Mouse (Mus musculus) ovary, postnatal 36 days (tissue): Measurements from ENCODE around the gene Polr3h.
A peak's percentile ranks its signal among the peaks of the same experiment; 100 is the strongest.

Source experiments
- DNase-seq: peaks from one replicate; pipeline ENCODE4 v3.0.0; 2022; ENCODE audit warnings: low spot score, mixed read lengths

Polr3h gene

GRCm38 (mm10) chr15:81872262-81873136 lies 53.5 kb downstream of the Polr3h start, which contains the start of gene Aco2:
Gene Aco2, plus strand, starts transcription at chr15:81872309.
- DNase-seq, result peak; percentile 97

DNA sequence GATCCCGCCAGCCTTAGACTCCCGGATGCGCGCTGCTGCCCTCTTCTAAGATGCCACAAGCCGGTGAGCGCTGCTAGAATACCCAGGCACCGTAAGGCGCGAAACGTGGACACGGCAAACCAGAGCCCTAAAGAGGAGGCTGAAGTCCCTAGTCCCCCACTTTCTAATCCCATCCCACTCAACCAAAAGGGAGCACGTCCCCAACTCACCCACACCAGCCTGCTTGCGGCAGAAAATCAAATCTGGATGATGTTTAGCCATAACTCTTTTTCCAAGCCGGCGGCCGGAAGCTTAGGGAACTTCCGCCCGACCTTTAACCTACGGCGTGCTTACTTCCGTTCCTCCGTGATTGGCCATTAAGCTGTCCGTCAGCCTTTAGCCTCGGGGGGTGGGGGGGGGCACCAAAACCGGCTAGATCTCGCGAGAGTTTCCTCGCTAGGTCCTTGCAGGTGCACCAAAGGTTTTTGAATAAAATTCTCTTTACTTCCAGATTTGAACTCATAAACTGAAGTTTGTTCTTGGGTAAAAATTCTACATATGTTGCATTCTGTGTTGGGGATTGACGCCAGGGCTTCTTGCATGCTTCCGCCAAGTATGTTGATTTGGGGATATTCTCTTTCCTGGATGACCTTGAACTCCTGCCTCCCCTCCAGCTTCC lies 54.3 kb downstream of the Polr3h start, which contains the start of gene Phf5a:
TSS of gene Phf5a (minus strand) at position 308 of the 658 bp plus-strand sequence.
- DNase-seq, result peak; percentile 76

DNA sequence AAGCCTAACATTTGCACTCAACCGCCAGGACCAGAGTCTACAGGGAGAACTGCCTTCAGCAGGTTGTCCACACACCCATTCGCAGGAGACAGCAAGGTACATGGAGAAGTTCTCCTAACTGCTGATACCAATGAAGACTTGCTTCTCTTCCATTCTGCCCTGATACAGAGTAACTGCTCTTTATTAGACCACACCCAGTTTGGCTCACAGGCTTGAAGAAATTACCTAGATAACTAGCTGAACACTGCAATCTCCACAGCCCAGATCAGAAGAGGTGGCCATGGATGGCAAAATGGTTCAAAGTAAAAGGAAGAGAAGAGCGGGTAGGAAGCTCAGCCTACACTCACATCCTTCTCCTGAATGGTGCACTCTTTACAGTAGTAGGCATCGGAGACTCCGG lies 56.1 kb downstream of the Polr3h start:
- DNase-seq, result no peak

- DNase-seq, result no peak
Observed at GRCm38 (mm10) chr15:81864238-81864637, 61.8 kb downstream of the Polr3h start.

- no peak for DNase-seq
Observed at GRCm38 (mm10) chr15:81860471-81861135, 65.4 kb downstream of the Polr3h start.

DNA sequence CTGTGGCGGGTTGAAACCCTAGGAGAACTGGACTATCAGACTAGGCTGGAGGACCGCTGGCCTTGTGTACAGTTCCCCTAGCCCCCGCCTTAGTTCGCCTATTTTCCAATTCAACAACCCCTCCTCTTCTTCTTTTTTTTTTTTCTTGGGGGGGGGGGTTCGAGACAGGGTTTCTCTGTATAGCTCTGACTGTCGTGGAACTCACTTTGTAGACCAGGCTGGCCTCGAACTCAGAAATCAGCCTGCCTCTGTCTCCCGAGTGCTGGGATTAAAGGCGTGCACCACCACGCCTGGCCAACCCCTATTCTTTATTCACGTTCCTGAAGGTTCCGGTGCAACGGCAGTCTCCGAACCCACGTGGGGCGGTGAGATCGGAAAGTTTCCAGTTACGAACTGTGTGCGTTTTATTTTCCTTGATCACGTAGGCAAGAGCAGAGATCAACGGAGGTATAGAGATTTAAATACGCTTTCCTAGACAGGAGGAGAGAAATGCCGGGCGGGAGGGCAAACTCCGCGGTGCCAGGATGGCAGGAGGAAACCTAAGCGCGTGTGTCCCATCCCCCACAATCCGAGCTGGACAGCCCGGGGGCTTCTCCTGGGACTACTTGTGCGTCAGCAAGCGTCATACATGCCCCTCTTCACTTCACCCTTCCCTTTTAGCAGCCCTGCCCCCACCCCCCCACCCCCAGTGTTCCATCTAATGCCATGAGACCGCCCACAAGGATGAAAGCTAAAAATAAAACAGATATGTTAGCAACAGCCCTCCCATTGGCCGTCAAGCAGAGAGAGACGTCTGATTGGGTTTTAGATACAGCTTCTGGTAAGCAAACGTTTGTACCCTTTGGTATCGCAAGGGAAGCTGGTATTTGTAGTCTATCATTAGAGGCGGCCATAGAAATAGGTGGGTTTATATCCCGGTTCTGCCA lies 66.4 kb downstream of the Polr3h start:
- DNase-seq, result peak; percentile 77

DNA sequence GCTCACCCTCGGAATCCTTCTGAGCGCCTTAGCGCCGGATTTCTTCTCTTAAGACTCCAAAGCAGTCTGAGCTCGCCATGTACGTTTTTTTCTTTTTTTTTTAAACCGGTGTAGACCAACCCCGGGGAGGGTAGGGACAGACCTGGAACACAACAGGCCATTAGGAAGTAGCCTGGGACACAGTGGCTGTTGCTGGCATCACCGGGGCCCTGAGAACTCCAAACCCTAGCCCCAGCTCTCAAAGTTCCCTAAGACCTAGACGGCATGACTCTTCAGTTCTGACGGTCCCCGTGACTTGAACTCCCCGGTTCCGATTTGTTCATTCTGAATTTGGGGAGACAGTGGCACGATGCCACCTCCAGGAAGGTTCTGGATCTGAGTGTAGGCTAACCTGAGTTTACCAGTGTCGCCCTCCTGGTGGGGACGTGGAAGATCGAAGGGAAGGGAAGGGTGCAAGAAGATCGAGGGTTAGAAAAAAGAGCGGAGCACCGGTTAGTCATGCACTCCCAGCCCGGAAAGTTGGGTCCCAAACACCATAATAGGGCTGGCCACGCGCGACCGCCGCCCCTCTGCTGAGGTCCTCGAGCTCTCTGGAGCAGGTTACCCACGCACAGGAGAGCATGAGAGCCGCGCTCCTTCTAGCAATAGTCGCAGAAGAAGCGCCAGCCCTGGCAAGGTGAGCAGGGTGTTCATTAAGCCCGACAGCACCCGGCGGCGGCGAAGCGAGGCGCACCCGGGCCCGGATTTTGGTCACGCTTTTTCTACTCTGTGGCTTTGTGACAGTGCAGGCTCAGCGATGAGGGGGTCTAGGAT lies 67.3 kb downstream of the Polr3h start, which contains the start of gene Tob2:
TSS of gene Tob2 (minus strand) at position 280 of the 813 bp plus-strand sequence.
- DNase-seq, result peak; percentile 62

DNA sequence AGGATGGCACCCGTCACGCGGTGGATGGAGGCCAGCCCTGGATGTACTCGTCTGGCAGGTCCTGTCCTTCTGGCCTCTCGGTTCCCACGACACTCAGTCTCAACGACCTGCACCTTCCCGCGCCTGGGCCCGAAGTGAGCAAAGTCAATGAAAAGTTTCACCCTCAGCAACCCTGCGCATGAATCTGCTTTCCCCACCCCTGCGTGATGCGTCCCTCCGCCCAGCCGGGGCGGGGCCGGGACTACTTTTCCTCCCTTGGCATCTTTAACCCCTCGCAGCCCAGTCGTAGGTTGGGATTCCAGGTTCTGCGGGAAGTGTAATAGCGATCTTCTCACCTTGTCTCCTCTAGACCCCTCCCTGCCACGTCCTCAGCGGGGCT lies 67.9 kb downstream of the Polr3h start:
- DNase-seq, result peak; percentile 93

- DNase-seq, result no peak
Observed at GRCm38 (mm10) chr15:81857724-81858116, 68.3 kb downstream of the Polr3h start.

DNA sequence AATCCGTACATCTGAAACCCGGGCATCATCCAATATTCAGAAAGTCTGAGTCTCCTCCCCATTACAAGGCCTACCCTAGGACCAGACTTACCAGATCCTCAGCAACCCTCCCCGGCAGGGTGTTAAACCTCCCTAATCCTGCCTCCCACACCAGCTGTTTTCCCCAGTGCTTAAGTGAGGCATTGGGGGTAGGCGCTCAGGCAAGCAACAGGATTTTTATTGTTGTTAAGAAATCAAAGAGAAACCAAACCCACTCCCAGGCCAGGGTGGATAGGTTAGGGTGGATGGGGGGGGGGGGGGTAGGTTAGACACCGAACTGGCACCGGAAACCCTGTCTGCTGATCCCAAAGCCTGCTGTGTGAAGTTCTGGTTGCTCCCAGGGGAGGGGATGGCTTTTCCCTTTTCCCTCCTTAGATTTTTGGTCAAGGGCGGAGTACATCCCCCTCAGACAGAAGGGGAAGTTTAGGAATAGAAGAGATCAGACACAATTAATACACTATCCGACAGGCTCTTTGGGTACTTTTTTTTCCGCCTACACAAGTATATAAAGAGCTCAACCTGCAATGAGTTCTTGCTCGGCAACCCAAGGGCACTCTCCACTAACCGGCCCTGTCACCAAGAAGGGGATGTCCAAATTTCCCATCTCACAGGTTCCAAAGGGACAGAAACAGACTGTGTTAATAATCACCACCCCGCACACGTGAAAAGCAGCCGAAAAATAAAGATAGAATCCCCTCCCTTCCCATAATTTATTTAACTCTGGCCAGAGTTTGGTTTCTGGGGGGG lies 68.9 kb downstream of the Polr3h start:
- no peak for DNase-seq

- peak; percentile 82 for DNase-seq
Observed at GRCm38 (mm10) chr15:81856030-81856790, 69.8 kb downstream of the Polr3h start.

DNA sequence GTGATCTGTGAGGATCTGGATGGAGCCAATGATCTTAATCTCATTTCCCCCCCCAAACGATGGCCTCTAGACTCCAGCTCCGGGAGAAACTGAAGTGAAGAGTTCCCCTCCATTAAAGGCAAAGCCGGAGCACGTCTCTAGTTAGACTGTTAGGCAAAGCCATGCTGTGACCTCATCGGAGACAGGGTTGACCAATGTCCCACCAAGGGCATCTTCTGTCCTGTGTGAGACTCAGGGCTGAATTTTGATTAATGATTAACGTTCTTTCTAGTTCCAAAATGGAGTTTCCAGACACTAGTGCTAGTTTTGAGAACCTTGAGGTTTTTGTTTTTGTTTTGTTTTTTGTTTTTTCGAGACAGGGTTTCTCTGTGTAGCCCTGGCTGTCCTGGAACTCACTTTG lies 73.0 kb downstream of the Polr3h start:
- no peak for DNase-seq

DNA sequence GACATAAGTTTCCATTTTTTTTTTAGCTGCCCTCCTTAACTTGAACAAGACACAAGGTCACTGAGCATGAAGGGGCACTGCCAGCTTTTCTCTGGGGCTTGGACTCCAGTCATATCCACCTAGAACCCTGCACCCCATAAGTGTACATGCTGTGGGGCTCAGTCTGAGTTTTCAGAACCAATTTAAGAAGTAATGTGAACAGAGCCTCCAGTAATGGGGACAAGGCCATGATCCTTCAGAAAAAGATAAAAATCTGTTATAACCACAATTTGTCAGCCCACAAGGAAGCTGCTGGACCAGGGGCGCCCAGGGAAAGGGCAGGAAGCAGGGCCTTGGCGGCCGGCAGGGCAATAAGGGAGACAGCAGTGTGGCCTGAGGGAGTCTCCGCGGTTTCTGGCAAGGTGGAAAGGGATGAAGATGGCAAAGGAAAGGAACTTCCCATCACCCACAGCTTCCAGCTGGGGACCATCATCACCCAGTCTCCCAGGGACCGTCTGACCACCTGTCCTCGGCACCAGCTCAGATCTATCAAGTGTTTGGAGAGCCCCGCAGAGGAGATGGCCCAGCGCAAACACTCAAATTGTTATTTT lies 73.5 kb downstream of the Polr3h start:
- no peak for DNase-seq

GRCm38 (mm10) chr15:81851375-81851774 lies 74.7 kb downstream of the Polr3h start:
- DNase-seq, result no peak

- no peak for DNase-seq
Observed at GRCm38 (mm10) chr15:81850718-81851117, 75.3 kb downstream of the Polr3h start.

GRCm38 (mm10) chr15:81849104-81849503 lies 76.9 kb downstream of the Polr3h start:
- no peak for DNase-seq

GRCm38 (mm10) chr15:81848301-81848700 lies 77.7 kb downstream of the Polr3h start:
- DNase-seq, result no peak

DNA sequence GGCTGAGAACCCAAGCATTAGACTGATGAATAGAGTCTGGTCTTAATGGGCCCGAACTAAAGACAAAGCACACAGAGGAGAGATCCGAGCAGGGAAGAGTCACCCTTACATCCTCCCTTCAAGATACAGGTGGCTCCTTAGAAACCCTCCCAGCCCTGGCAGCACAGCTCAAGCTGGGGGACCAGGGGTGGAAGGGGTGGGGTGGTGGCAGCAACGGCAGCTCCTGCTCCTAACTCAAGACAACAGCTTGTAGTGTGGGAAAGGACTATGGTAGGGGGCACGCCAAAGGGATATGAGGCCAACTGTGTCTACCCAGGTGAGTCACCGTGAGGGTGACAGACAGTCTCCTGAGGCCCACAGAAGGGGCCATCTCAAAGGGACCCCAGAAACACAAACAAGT lies 78.2 kb downstream of the Polr3h start:
- no peak for DNase-seq

GRCm38 (mm10) chr15:81847161-81847560 lies 78.9 kb downstream of the Polr3h start:
- no peak for DNase-seq
